Mouse (Mus musculus) olfactory bulb, adult 2 months (tissue): ENCODE measurements at regions not wholly inside any gene's neighbourhood (a gene's known extent, or its start where the extent isn't known, plus 50 kb on each side); places are given as distances from the start of the nearest gene placed in this dataset.

ENCODE experiments used
- H3K27ac ChIP-seq: fragments of 200-500 bp; 2 replicates; pipeline ENCODE4 v1.5.1; 2012; ENCODE audit warnings: low read depth, low read length; ENCODE audit not compliant: insufficient read depth
- H3K4me1 ChIP-seq: fragments of 200-500 bp; 2 replicates; pipeline ENCODE4 v1.6.1; 2012; ENCODE audit warnings: low read length; ENCODE audit not compliant: control insufficient read depth, insufficient read depth
- H3K4me3 ChIP-seq: fragments of 200-500 bp; 2 replicates; pipeline ENCODE4 v1.5.1; 2012; ENCODE audit warnings: mild to moderate bottlenecking, low read depth, low read length, moderate library complexity; ENCODE audit not compliant: insufficient read depth
- CTCF ChIP-seq: fragments of 200-500 bp; IDR thresholded peaks from 2 replicates; pipeline ENCODE4 v1.5.1; 2012; ENCODE audit warnings: low read depth, mild to moderate bottlenecking, low read length, moderate library complexity; ENCODE audit not compliant: insufficient read depth
- POLR2A ChIP-seq: fragments of 200-500 bp; IDR thresholded peaks from 2 replicates; pipeline ENCODE4 v1.6.1; 2012; ENCODE audit warnings: mild to moderate bottlenecking, low read depth, low read length, moderate library complexity; ENCODE audit not compliant: insufficient read depth
- WGBS: fragments of 180-500 bp; shearing (Covaris S2); methylation state at CpG from one replicate; pipeline ENCODE4 v1.1.7; 2018; 5-methylcytosine and 5-hydroxymethylcytosine counted together

DNA sequence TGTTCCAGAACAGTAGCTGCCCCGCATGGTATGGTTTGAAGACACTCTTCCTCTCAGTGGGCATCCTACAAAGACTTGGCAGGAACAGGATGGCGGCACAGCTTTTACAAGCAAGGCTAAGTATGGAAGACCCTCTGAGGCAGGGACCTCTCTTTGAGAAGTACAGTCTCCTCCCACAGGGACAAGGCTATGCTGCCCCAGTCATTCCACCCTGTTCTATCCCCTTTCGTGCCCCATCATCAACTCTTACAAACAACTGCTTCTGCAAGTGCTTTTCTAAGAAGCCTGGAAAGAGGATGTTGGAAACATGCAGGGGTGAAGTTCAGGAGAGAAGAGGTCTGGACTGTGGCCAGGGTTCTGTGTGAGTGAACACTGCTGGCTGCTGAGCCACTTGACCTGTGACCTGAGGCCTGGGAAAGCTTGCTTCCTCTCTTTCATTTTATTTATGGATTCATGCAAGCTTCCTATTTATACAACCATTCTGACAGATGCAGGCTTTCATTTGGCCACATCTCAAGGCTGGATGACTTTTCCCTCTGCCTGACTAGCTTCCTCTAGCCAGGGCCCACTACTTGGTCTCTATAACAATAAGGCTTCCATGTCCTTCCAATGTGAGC, 107.1 kb upstream of the Nck2 start:
- WGBS = 84% methylated on average over 3 of the region's 3 CpGs
- TF ChIP-seq POLR2A (no peak), CTCF (no peak)
- Histone ChIP-seq H3K4me3 (no peak overlapping the region), H3K4me1 (peaks cover 3% of the 10 kb centered on the region), H3K27ac (no peak overlapping the region)

DNA sequence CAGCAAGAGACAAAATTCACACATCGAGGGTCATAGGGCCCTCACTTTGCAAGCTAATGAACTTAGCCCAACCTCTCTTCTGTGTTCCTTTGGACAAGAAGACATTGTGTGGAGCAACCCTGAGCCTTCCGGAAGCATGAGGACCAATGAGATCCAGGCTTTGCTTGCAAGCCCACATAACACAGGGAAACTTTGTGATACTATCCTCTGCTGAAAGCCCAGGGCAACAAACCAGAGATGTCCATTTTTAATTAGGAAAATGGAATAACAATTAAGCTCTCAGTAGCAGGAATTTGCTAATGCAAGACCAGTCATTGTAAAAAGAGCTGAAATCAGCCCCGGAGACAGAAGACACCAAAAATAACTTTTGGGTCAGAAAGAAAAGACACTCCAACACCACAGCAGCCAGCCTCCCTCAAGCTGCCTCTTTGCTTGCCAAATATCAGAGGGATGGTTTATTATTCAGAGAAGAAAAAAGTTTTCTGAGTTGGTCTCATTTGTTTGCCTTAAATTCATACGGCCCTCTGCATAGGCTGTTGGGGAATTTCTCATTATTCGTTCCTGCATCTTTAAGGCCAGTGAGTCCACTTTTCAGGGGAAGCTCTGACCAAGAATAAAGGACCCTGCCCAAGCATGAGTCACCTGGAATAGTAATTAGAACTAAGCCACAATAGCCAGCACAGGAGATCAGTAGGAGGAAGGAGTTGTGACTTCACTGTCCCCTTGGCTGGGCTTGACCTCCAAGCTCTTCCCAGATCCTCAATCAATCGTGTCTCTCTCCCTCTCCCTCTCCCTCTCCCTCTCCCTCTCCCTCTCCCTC, 106.1 kb upstream of the Nck2 start:
- Histone ChIP-seq H3K27ac (peak overlapping the region; percentile 38; the same call in 1 of the 2 replicates), H3K4me3 (no peak overlapping the region), H3K4me1 (peaks cover 3% of the 10 kb centered on the region)
- WGBS = 39% methylated on average over 6 of the region's 6 CpGs
- TF ChIP-seq POLR2A = no peak
- TF ChIP-seq CTCF = no peak

DNA sequence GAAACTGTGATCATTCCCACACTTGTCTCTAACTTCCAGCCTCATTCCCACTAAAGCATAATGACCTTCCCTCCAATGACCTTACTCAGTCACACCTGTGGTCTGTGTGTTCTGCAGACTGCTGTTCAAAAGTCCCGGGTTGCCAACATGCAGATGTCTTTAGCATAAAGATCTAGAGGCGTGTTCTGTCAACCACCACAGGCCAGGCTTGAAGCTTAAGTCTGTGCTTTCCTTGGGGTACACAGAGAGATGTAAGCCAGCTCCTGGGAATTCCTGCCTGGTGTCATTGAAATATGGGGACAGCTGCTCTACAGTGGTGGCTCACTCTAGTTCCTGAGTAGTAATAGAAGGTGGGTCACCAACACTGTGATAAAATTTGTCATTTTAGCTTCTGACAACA, 101.5 kb upstream of the Nck2 start:
- TF ChIP-seq CTCF (no peak), POLR2A (no peak)
- 95% methylated on average over 2 of the region's 2 CpGs for WGBS
- H3K4me1 ChIP-seq = no peaks in the 10 kb centered on the region
- H3K27ac ChIP-seq = no peak overlapping the region
- H3K4me3 ChIP-seq = no peak overlapping the region

DNA sequence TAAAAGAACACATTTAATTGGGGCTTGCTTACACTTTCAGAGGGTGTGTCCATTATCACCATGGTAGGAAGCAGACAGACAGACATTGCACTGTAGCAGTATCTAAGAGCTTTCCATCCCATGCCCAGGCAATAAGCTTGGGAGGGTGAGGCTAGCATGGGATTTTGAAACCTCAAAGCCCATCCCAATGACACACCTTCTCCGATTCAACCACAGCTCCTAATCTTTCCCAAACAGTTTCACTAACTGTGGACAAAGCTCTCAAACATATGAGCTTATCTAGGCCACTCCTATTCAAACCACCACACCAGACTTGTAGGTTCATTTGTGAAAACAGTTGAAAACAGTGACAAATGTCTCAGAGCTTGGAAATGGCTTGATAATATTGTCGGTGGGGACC, 101.0 kb upstream of the Nck2 start:
- TF ChIP-seq CTCF (no peak), POLR2A (no peak)
- H3K27ac ChIP-seq = no peak overlapping the region
- WGBS = 88% methylated on average over 2 of the region's 2 CpGs
- H3K4me3 ChIP-seq = no peak overlapping the region
- H3K4me1 ChIP-seq = no peaks in the 10 kb centered on the region

DNA sequence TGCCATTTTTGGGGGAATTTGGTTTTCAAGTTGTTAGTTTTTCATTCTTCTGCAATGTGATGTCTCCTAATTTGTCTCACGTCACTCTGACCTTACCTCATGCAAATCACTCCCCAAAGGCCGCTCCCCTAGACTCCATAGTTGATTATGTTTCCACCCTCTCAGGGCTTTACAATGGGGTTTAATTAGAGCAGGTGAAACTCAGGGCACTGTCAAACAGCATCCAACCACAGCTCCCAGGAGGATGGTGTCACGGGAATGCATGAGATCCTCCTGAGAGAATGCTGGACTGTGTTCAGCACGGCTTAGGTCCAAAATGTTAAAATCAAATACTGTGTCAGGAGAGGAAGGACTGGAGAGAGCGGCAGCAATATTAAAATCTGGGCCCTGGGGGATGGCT, 100.4 kb upstream of the Nck2 start:
- TF ChIP-seq CTCF (no peak), POLR2A (no peak)
- Histone ChIP-seq H3K4me3 (no peak overlapping the region), H3K4me1 (no peaks in the 10 kb centered on the region), H3K27ac (no peak overlapping the region)
- 93% methylated on average over 5 of the region's 5 CpGs for WGBS

DNA sequence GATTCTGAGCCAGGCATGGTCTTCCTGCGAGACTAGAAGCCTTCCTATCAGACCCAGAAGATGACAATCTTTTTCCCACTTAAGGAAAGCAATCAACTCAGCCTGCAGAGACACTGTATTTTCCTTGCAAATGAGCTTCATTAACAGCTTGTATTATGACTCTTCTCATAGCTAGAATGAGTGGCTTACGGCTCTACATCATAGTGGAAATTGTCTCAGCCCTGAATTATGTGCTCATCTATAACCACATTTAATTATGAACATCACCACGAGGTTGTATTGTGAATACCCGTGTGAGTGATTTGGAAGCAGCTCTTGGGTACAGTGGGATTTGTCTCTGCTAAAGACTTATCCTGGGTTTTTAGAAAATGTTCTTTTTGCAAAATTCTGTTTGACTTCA, 97.2 kb upstream of the Nck2 start:
- TF ChIP-seq CTCF = no peak
- TF ChIP-seq POLR2A = no peak
- Histone ChIP-seq H3K4me1 (no peaks in the 10 kb centered on the region), H3K27ac (no peak overlapping the region), H3K4me3 (no peak overlapping the region)
- WGBS = 73% methylated on average over 4 of the region's 4 CpGs

DNA sequence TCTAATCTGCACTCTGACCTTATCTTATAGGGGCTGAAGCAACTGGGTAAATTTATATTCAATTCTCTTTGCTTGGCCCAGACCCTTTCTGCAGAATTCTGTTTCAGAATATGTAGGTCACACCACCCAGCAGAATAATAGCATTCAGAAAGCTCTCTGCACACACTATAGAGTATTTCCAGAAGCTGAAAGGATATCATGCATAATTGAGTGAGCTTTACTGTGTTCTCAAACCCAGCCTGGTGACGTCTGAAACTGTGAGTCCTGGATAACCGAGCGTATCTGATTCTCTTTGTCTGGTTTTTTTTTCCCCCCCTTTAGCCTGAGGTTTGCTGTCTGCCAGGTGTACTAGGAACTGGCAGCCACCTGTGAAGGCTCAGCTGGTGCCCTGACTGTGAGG, 94.4 kb upstream of the Nck2 start:
- TF ChIP-seq CTCF (no peak), POLR2A (no peak)
- Histone ChIP-seq H3K4me1 (no peaks in the 10 kb centered on the region), H3K27ac (no peak overlapping the region), H3K4me3 (no peak overlapping the region)
- 78% methylated on average over 3 of the region's 3 CpGs for WGBS

DNA sequence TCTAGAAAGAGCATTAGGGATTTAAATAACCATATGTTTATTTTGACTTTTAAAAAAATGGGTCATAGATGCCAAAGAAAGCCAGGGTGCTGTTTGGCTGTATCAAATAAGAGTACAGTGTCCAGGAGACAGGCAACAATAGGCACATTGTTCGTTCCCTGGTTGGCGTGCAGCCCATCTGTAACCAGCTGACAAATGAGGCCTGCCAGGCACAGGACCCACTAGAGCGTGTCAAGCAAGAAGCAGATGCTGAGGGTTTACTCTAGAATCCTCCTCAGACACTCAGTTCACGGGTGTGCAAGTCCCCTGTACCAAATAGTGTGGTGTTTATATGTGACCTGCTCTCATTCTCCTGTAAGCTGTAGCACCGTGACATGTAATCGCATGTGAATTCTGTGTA, 86.2 kb upstream of the Nck2 start:
- no peak for TF ChIP-seq CTCF
- no peak for TF ChIP-seq POLR2A
- Histone ChIP-seq H3K27ac (no peak overlapping the region), H3K4me3 (no peak overlapping the region), H3K4me1 (peaks cover 8% of the 10 kb centered on the region)
- 62% methylated on average over 6 of the region's 6 CpGs for WGBS

DNA sequence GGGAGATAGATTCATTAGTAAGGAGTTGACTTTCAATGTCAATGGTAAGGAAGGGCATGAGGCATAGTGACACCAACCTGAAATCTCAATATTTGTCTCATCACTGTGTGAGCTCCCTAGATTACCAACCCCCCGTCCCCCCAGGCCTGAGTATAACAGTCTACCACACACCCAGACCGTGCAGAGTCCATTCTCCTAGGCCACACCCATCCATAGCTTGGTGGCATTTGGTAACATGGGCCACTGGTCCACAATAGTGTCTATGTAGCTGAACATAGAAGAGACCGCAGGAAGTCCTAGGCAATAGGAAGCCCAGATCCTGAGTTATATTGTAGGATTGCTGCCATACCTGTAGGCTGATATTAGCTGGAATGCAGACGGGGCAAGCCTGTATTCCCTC, 84.7 kb upstream of the Nck2 start:
- WGBS = 98% methylated on average over 4 of the region's 4 CpGs
- Histone ChIP-seq H3K4me3 (no peak overlapping the region), H3K4me1 (peaks cover 8% of the 10 kb centered on the region), H3K27ac (no peak overlapping the region)
- TF ChIP-seq POLR2A = no peak
- no peak for TF ChIP-seq CTCF

DNA sequence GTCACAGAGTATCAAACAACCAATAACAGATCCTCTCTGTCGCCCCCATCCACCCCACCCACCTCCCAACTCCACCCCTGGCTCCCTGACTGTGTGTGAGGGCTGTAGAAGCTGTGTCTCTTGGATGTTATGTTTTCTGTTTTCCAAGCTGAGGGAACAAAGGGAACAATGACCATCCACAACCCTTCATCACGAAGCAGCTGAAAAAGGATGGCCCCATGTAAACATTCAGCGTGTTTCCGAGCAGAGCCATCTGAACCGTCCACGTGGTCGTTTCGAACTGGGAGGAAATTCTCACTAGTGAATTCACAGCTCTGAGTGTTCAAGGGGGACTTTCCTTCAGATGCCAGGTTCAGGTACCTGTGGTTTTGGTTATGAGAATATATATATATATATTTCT, 84.1 kb upstream of the Nck2 start:
- Histone ChIP-seq H3K27ac (no peak overlapping the region), H3K4me1 (peaks cover 8% of the 10 kb centered on the region), H3K4me3 (no peak overlapping the region)
- 68% methylated on average over 8 of the region's 8 CpGs for WGBS
- TF ChIP-seq CTCF (no peak), POLR2A (no peak)
